Mouse (Mus musculus) heart, postnatal 0 days (tissue): ENCODE measurements around the gene Sigmar1.
"Not testable (repeated sequence)": the region's sequence is repeated elsewhere in the genome, so short reads cannot be mapped to it uniquely, and the experiment has no call there.

Source experiments
- CTCF ChIP-seq: IDR thresholded peaks from 2 replicates; pipeline ENCODE4 v1.5.1; 2016; ENCODE audit warnings: antibody characterized with exemption, control low read depth, low read depth
- EP300 ChIP-seq: IDR thresholded peaks from 2 replicates; pipeline ENCODE4 v1.6.1; 2016; ENCODE audit warnings: antibody characterized with exemption, low read depth

DNA sequence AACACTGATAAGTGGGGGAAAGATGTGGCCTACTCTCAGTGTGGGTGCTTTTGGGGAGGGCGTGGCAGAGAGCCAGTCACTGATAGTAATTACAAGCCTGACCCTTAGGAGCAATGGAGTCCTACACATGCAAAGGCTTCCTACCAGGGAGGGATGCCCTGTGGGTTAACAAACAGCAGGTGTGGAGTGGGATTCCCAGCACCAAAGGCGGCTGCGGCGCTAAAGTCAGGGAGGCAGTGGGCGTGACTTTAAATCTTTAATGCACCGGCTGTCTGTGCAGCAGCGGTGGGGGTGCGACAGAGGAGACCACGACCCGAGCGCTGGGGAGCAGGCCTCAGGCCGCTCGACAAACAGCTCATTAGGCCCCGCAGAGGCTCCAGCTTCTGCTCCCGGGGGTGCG is 17.0 kb upstream of the Sigmar1 start:
- not testable (repeated sequence) for TF ChIP-seq CTCF, EP300
